Mouse (Mus musculus) hindlimb bud, embryonic 11.5 days (tissue): ENCODE results near the gene Gfral.

Experiments
- DNase-seq: peaks from one replicate; pipeline ENCODE4 v3.0.0-alpha.2; 2012; ENCODE audit warnings: low read depth, low spot score; ENCODE audit errors: extremely low spot score

Gene Gfral

DNA sequence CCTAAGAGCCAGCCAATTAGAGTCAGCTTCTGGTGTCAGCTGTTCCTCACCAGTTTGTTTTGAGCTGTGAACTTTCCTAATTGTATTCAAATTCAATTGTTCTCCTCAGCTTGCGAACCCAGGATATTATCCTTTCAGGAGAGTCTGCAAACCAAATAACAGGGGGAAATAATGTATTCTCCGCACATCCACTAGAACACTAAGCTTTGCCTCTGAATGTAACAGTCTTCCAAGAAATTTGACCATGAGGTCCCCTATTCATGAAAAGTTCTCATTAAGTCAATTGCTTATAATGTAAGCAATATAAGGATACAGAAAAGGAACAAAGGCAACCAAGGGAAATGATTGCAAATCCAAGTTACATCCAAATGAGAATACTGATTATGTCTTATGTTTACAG lies at the start of gene Gfral:
Gene Gfral (minus strand): TSS at position 101 of the 400 bp plus-strand sequence.
- DNase-seq, result no peak

DNA sequence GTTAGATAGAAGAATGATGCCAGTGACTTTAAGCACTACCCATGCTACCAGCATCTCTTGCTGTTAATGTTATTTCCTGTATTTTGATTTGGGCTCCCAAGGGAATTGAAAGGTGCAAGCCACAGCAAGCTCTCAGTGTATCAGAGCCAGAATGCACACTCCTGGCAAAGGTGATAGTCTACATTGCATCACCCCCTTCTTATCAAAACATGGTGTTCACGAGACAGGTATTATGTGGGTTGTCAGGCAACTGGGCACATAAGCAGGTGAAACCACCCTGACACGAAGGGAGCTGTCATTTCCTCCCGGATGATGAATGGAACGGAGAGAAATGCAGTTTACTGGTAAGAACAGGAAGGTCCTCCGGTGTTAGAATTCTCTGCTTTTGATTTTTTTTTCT lies 44.3 kb upstream of the Gfral start:
- DNase-seq, result no peak

DNA sequence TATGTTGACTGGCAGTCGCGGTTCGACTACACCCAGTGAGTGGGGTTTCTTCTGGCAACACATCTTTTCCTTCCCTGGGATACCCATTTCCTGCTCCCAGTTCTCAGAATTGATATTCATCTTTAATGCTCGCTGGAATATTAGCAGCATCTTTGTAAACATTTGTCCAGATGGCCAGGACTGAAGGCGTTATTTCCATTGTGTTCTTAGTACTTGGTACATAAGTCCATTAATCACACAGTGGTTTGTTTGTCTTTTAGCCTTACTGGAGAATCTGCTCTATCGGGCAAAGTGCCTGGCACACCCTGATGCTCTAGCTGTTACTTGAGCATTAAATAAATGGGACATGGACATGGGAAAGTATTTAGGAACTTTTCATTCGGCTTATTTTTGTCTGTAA lies 39.1 kb upstream of the Gfral start:
- no peak for DNase-seq

DNA sequence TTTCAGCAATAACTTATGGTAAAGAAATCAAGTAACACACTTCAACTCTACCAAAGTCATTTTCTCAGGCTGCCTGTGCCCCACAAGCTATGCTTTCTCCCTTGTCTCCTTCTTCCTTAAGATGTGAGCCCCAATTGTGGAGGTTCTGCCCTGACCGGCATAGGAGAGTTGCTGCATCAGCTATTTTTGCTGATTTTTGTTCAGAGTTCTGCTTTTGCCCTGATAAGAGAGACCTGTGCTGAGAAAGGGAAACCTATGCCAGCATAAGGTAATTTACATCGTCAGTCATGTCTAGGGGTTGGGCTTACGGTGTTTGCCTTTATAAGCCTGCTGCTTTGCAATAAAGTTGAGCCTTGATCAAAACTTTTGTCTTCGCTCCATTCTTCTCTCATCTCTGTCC lies 38.7 kb upstream of the Gfral start:
- no peak for DNase-seq

DNA sequence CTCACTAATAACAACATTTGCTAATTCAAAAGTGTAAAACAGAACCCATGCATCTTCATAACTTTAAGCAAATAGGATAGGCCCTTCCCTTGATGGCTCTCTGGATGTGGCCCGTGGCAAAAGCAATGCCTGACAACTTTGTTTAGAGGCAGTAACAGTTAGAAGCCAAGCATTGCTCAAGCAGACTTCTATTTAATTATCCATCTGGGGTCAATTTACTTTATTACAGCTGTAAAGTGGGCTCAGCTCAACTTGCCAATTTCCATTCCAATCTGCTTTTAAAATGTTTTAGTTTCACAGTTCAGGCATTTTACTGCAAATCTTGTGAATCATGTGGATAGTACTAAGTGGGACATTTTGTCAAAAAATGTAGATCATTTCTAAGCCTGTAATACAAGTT lies 28.9 kb upstream of the Gfral start:
- DNase-seq, result peak; percentile 31

DNA sequence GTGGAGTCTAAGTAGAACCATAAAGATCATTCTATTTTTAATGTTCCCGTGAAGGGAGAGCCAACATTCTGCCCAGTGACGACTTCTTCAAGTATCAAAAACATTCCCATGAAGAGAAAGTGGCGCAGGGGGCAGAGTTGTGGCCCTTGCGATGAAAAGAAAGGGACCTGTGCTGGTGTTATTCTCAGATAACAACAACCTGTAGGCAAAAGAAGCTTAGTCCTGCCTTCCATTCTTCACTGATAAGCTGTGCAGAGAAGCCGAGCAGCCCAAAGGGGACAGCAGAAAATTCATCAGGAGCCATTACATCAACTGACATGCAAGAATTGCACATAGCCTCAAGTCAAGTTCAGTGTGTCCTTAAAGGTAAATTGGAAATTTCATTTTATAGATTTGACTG lies 24.5 kb upstream of the Gfral start:
- no peak for DNase-seq

DNA sequence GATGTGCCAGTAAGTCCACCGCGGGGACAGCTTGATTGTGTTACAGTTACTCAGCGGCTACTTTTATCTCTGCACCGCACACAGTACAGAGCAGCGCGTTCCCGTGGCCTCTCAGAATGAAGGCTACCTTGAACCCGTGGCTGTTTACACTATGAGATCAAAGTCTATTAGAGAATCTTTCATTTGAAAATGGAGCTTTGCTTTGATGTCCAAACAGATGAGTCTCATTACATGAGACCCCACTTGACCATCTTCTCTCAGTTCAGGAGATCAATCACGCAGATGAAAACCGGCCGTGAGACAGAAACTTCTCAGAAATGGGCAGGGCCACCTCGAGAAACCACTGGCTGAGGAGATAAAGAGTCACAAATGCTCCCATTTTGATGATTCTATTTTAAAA lies 23.8 kb upstream of the Gfral start:
- no peak for DNase-seq

DNA sequence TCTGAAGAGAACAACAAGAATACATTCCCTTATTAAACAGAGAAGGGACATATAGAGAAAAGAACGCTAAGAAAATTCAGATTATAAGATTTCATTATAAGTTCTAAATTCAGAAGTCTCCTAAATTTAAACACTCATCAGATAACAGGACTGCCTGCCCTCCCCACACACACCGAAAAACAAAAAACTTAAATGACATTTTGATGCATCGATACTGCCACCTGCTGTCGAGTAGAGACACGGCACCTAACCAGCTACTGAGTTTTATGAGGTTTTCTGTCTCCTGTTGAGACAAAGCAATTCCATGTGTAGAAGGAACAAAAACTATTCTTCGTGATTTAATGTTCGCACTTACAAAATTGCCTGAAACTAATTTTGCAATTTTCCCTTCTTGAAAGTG lies 23.2 kb upstream of the Gfral start:
- DNase-seq, result peak; percentile 92

DNA sequence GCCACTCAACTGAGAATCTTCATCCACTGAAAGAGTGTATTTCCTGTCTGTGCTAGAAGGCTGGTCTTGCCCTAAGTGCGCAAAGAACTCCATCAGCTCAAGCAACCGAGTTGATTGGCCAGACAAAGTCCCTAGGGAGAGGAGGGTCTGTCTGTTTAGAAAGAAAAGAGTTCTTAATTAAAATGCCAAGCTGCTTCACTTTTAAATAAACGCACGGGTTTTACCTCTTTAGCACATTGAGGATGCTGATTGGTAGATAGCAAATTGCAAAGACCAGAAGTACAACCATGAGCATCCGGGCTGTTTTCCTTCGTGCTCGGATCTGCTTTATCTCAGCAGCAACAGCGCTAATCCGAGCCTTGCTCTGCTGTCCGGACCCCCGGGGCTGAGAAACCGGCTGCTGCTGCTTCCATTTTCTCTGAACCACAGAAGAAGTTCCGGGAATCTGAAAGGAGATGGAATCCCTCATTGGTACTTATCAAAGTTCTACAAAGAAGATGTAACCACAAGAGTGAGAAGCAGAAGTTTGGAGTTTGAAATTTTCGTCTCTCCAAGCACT lies 22.6 kb upstream of the Gfral start:
- DNase-seq, result no peak

DNA sequence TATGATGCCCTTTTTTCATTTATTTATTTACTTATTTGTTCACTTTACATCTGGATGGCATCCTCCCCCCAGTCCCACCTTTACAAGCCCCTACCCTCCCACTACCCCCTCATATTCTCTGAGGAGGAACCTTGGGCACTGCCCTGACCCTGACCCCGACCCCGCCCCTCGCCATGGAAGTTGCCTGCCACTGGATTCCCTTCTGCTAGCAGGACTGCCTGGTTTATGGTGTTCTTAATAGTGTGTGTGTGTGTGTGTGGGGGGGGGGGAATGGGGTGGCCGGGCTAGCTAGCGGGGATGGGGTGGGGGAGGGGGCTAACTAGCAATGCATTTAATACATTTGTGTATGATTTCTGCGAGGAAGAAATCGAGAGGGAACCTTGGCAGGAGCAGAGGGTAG lies 21.4 kb upstream of the Gfral start:
- DNase-seq, result no peak

DNA sequence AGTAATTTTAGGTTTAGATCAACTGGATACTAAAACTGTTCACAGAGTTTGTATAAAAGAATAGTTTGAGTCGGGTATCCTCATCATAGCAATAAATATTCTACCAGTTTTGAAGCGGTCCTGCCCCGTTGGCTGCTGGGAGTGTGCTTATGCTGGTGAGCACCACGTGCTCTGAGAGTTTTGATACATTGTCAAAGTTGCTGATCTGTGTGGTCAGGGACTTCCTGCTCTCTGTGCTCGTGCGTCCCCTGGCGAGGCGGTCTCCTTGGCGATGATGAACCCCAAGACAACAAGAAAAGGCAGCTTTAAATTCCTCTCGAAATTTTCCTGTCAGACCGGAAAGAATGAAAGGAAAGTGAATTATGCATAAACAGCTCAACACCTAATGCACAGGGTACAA lies 16.9 kb upstream of the Gfral start:
- DNase-seq, result no peak

DNA sequence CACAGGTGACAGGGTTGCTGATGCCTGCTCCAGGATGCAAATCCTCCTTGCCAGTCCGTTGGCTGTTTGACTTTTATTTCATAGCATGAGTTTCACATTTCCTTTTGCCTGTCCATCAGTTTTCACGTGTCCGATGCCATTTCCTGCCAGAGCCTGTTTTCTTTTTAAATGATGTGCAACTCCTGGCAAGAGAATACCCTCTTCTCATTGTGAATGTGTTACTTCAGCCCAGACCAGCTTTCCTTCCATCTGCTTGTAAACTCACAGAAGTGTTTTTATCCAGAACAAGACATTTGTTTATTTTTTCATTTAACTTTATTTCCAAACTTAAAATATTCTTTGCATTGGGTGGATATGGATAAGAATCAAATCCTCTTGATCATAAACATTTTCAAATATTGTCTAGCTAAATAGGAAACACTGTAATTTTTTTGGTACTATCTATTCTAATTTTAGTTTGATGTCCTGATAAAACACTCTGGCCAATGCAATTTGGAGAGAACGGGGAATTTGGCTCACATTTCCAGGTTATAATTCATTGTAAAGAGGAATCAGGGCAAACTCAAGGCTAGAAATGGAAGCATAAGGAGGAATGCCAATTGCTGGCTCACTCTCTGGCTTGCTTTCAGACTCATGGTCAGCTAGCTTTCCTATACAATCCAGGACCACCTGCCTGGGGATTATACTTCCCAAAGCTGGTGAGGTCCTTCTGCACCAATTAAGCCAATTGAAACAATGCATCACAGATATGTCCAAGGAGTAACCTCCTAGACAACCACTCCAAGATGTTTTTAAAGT lies 3.9 kb upstream of the Gfral start:
- DNase-seq, result no peak

DNA sequence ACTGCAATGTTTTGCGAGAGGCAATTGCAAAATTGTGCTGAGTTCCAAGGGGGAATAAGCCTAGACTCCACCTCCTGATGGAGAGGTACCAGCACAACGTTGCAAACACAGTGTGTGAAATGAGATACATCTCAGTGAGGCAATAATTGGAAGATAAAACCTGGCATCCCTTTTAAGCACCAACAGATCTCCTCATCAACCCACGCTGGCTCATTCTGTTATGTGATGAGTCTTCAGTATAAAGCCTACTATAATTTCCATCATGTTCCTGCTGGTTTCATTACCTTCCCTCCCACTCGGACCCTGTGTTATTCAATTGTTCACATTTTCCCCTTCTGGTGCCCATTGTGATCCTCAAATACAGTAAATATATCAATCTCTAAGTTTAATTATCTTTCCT lies 1.2 kb upstream of the Gfral start:
- no peak for DNase-seq

DNA sequence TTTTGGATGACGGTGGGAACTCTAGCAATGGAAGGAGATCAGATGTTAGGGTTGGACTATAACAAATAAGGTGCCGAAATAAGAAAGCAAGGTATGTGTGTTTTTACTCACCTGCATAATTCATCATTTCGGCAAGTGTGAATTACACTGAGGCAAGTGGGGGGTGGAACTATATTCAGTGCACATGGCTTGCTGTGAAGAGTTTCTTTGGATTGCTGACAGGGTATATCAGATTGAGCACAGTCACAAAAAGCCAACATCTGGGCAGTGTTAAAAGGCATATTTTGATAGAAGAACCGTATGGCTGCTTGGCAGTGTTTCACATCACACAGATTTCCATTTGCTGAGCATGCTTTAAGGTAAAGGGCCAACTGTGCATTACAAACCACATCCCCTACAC lies 16.5 kb downstream of the Gfral start:
- no peak for DNase-seq

DNA sequence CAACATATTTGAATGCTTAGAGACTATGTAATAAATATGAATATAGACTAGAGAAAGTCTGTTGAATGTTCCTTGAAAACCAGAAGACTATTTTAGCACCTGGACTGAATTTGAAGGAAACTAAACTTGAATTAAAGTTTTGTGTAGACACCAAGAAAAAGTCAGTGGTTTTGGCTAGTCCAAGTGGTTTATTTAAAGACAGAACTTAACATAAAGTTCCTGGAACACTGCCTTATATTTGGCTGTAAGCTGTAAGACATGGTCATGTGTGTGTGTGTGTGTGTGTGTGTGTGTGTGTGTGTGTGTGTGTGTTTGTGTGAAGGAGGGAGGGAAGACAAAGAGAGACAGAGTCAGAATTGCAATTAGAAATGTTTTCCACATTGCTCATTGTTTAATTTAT lies 34.2 kb downstream of the Gfral start:
- DNase-seq, result no peak

DNA sequence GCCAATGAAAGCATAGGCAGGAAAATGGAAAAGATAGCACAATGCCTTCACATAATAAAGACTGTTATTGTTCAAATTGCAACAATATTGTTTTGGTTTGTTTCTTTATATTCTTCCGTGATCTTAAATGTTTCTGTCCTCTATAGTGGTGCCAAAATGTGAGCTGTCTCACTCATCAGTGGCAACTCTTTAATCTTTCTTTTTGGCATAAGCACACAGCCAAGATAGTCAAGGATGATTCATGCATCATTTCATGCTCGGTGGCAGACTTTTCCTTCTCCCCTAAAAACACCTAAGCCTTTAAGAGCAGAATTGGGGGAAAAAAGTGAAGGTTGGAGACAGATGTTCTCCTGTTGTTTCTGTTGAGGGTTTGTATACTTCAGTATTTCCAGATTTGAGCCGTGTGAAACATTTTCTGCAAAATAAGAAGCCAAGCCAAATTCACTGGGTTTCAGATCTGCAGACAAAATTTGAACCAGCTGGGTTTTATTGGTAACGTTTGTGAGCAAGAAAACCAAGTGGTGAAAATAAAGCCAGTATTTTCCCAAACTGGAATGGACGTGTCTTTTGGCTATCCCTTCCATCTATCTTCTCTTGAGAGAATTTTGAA lies 40.7 kb downstream of the Gfral start:
- no peak for DNase-seq

DNA sequence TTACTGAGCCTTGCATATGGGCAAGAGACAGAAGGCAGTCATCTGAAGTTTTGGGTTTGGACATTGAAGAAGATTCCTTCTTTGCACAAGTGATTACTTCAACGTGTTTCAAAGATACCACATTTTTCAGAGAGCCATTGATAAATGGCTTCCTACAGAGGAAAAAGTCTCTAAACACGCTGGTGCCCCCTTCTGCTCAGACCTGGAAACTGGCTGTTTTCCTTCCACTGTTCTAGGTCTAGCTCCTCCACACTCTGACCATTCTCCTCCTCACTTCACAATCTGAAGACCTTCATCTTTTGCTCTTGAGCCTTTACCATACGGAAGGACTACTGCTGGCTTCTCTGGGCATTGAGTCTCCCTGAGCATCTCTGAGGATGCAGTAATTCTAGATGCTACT lies 45.1 kb downstream of the Gfral start:
- no peak for DNase-seq

DNA sequence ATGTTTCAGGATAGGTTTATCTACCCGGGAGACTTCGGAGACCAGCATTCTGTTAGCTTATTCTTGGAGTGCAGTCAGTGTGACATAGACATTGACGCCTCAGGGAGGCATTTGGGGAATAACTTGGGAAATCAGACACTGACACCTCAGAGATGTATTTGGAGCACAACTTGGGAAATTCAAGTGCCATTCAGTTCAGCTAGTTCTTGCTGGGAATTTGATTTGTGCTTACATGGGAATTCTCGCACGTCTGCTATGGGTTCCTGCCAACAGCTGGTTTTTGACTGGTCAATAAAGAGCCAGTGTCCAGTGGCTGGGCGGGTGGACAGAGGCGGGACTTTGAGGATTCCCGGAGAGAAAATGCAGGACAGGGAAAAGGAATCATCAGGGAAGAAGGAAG lies 51.0 kb downstream of the Gfral start:
- DNase-seq, result no peak

DNA sequence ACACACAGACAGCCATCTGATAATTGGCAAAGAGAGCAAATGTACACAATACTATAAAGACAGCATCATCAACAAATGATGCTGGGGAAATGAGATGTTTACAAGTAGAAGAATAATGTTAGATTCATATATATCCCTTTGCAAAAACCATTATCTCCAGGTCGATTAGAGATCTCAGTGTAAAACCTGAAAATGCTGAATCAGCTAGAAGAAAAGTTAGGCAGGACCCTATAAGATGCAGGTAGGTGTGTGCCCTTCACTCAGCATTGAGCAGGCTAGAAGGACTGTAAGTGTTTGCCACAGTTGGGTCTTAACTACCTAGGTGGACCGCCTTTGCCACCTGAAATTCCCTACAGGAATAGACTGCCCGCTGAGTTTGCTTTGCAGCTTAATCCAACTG lies 67.9 kb downstream of the Gfral start:
- DNase-seq, result no peak

DNA sequence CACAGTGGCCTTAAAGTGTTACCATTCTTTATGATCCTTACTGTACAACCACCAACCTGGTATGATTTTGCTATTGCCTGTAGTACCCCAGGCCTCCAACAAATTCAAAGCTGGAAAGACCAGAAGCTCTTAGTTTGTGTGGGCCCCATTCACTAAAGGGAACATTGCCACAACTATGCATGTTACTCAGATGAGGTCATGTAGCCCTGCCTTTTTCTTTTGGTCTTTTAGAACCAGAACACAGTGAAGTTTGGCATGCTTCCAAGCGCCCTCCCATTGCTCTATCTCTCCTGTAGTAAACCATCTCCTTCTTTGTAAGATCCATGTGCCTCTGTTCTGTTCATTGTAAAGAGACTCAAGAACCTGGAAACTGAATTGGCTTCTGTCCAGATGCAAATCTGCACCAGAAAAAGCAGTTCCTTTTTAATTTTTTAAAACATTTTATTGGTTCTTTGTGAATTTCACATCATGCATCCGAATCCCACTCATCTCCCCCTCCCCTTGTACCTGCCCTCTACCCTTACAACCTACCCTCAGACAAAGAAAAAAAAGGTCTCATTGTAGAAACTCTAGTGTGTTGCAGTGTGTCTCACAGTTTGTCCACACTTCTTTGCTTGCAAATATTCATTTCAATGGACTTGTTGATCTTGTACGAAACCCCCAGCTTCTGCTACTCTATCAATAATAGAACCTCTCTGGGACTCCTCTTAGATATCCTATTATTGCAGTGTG lies 74.9 kb downstream of the Gfral start:
- no peak for DNase-seq

DNA sequence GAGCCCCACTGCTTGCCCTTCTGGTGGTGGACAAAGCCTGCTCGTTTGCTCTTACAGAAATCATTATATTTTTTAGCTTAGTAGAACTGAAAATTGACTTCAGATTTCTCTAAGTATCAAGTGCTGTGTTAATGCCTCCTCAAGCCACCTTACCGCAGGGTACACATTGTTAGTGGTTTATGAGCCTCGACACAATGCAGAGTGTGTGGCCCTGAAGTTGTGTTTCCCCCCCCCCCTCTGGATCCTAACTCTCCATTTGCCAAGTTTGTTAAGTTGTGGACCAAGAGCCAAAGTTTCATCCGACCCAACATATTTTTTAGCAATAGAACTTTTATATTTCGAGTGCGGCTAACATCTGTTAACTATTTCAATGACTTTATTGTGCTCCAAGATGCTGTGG lies 79.4 kb downstream of the Gfral start:
- no peak for DNase-seq

DNA sequence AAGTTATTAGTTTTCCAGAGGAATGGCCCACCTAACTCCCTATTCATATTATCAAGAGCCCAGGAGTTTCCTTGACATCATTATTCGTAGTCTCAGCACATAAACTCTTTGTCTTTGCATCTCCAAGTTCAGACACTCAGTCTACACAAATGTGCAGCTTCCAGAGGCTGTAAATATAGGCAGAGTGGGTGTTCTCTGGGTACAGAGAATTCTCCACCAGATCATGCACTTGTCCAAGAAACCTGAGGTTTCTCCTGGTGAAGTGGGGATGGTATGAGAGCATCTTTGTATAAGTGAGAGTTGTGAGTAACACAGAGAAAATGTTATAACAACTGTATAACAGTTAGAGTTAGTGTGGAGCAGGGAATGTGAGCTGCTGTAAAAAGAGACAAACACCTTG lies 84.1 kb downstream of the Gfral start:
- DNase-seq, result no peak
